Mouse (Mus musculus) ovary, postnatal 10 days (tissue): Measurements from ENCODE around the gene Pstpip1.

Experiments used
- DNase-seq: peaks from one replicate; pipeline ENCODE4 v3.0.0; 2022; ENCODE audit warnings: low spot score

Gene Pstpip1

DNA sequence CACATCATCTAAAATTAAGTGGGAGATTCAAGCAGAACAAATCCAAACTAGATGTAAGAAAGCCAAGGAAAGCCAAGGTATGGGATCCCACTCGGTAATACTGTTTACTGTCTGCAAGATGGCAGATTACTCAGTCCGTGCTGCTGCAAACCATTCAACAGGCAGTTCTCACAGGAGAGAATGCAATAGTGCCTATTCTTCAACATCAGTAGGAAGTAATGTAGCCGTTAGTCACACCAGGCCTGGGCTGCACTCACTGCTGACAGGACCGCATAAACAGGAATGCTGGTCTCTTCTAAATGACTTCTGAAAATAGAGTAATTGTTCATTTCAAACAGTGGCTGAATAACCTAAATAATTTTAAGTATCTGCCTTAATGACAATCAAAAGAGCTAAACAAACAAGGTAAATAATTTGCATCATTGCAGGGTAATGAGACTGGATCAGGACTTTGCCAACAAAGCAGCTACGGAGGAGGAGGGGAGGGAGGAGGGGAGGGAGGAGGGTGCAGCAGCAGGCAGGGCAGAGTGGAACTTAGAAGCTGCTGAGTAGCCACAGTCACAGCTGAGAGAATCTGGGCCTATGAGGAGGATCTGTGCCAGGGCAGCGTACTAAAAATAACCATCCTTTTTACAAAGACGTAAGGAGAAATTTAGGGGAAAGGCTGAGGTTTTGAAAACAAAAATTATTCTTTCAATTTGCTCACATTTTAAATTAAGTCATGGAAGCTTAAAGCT lies 62.2 kb downstream of the Pstpip1 start:
- no peak for DNase-seq

GRCm38 (mm10) chr9:56152482-56153007 lies 62.8 kb downstream of the Pstpip1 start:
- DNase-seq = no peak

DNA sequence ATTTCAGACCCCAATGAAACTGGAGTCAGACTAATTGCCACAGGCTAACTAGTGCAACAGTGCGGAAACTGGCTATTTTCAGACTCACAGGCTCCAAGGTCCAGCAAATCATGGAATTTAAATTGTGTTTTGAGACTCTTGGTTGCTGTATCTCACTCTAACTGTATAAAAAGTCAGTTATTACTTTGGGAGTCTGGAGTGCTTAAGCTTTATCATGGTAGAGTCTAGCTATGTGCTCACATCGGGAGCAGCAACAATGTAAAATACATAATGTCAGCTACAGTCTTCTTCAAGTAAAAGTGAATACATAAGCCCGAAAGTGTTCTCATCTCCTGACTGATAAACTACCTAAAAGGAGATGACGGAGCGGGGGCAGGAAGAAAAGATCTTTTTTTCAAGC lies 64.8 kb downstream of the Pstpip1 start:
- no peak for DNase-seq

DNA sequence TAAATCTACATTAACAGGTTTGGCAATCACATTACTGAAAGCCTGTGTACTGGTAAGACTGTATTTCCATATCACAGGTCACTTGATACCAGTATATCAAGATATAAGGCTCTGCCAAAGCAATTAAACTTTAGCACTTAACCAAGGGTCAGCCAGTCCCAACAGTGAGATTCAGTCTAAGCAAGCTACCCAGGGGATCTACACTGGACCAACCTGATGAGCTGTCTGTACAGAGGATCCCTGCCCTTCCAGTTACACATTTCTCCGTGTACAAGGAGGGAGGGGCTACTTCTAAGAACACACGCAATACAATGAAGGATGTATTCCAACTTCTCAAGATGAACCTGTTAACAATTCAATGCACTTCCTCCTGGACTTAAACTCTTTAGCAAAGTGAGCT lies 68.3 kb downstream of the Pstpip1 start:
- DNase-seq = no peak

GRCm38 (mm10) chr9:56159456-56159855 lies 69.7 kb downstream of the Pstpip1 start:
- no peak for DNase-seq

- peak; percentile 86 for DNase-seq
Measured at GRCm38 (mm10) chr9:56160341-56161141, 70.8 kb downstream of the Pstpip1 start.

- no peak for DNase-seq
Measured at GRCm38 (mm10) chr9:56165377-56165776, 75.6 kb downstream of the Pstpip1 start, which contains the start of gene Tspan3. TSS of gene Tspan3 (minus strand) at chr9:56165477.

DNA sequence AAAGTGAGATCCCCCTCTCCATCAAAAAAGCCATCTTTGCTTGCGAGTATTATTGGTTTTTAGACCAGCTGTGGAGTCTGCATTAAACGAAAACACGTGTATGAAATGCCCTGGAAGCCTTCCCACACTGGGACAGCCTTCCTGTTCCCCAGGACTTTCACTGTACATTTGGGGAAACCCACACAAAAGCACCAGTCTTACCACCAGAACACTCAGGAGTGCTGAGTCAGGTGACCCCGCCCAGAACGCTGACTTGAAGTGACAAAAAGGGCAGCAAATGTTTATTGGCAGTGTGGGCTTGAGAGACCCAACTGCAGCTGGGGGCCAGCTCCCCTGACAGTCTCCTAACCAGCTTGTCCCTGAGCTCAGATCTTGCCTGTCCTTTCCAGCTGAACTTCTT lies 76.4 kb downstream of the Pstpip1 start:
- DNase-seq = no peak

DNA sequence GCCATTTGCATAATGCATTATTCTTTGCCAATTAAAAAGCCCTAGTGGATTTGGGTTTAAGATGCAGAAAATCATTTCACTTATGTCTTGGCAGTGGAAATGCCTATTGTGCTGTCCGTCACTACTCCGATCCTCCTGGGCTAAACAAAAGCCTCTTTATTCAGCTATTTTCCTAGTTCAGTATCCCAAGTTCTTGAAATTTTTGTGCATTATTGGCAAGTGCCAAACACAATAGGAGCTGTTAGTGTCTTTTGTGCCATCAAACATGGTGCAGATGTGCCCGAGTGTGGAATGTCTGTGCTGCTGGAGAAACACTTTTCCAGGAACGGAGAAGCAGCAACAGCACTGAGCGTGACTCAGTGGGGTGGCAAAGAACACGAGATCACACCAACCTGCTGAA lies 77.9 kb downstream of the Pstpip1 start:
- DNase-seq = no peak

DNA sequence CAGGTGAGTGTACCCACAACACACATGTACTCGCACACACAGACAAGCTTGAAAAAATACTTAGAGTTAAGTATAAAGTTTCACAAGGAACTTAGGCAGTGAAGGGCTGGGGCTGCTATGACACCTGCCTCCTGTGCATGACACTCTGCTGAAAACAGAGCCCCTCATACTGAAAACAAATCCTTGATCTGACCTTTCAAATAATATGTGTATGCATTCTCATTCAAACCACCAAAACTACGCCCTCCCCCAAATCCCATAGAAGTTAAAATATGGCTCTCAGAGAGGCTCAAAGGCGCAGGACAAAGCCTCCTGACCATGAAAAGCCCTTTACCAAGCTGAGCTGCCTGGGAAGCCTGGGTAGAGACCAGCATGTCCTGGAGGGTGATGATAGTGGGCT lies 85.6 kb downstream of the Pstpip1 start:
- no peak for DNase-seq

GRCm38 (mm10) chr9:56177354-56177753 lies 87.6 kb downstream of the Pstpip1 start:
- no peak for DNase-seq
